Mouse (Mus musculus) E14TG2a.4 (cell line): ENCODE measurements at regions not wholly inside any gene's neighbourhood (a gene's known extent, or its start where the extent isn't known, plus 50 kb on each side); places are given as distances from the start of the nearest gene placed in this dataset.

Experiments
- CTCF ChIP-seq: conservative IDR thresholded peaks from 2 replicates; pipeline ENCODE4 v1.5.1; 2014; ENCODE audit warnings: low read length
- POU5F1 ChIP-seq: IDR thresholded peaks from 2 replicates; pipeline ENCODE4 v1.6.1; 2014; ENCODE audit warnings: low read length, borderline replicate concordance

DNA sequence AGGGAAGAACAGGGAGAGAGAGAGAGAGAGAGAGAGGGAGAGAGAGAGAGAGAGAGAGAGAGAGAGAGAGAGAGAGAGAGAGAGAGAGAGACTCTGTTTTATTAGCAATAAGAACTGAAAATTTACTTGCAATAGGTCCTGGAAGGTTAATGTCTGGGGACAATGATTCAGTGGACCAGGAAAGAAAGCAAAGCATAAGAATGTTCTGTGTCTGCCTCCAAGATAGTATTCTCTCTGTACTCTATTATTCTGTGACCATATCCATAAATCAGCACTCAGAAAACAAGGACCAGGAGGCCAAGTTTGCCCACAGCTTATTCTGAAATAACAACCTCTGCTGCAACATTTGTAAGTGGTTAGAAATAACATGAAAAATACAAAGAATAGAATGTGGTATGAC lies 211.6 kb downstream of the G6pd2 start:
- no peak for TF ChIP-seq CTCF
- no peak for TF ChIP-seq POU5F1
